Mouse (Mus musculus) activated CD4-positive, CD25-positive, alpha-beta regulatory T cell (primary cell): ENCODE measurements around the gene Cdipt. TPM values are rescaled to one million over a fixed set of nuclear protein-coding genes. Genes with fewer than 3 reads are reported as not detected.

Experiments used
- polyA plus RNA-seq, 2 experiments: library from polyadenylated mRNA; unstranded; fragments of 100-300 nt; shearing (Covaris generic); gene quantifications; one replicate each; pipeline ENCODE4 v1.2.1; 2017

Gene Cdipt
- 100 to 1,000 TPM; 176 to 321 TPM for polyA plus RNA-seq

DNA sequence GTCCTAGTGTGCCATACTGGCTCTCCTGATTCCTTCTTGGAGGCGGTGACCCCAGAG, at the start of gene Cdipt:
Cdipt (plus strand) TSS at position 22 of the 57 bp plus-strand sequence.

DNA sequence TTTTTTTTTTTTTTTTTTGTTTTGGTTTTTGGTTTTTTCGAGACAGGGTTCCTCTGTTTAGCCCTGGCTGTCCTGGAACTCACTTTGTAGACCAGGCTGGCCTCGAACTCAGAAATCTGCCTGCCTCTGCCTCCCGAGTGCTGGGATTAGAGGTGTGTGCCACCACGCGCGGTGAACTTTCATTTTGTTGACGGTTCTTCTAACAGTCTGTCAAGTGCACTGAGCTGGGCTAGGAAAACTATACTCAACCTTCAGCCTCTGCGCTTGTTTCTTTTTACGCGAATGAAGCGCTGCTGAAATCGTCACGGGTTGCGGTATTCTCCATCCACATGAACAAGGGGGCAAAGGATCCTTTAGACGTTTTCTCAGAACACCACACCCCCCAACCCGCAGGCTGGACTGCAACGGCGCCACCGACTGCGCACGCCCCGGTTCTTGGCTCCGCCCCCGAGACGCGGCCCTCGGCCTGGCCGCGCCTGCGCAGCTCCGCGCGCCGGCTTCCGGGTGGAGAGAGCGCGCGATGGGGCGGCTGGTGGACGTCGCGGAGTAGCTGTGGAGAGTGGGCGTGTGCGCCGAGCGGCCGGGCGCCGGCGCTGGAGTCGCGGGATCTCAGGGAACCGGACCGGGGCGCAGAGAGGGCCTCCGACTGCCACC, 47.2 kb upstream of the Cdipt start, which contains the start of gene Kctd13:
Kctd13 (plus strand) TSS at position 496 of the 654 bp plus-strand sequence.

GRCm38 (mm10) chr7:126949403-126949792, 26.3 kb upstream of the Cdipt start, which contains the start of gene Asphd1:
Gene Asphd1, minus strand, starts transcription at chr7:126949582.

GRCm38 (mm10) chr7:126949793-126950646, 25.7 kb upstream of the Cdipt start, which contains the start of gene Sez6l2:
Gene Sez6l2, plus strand, starts transcription at chr7:126950563.

DNA sequence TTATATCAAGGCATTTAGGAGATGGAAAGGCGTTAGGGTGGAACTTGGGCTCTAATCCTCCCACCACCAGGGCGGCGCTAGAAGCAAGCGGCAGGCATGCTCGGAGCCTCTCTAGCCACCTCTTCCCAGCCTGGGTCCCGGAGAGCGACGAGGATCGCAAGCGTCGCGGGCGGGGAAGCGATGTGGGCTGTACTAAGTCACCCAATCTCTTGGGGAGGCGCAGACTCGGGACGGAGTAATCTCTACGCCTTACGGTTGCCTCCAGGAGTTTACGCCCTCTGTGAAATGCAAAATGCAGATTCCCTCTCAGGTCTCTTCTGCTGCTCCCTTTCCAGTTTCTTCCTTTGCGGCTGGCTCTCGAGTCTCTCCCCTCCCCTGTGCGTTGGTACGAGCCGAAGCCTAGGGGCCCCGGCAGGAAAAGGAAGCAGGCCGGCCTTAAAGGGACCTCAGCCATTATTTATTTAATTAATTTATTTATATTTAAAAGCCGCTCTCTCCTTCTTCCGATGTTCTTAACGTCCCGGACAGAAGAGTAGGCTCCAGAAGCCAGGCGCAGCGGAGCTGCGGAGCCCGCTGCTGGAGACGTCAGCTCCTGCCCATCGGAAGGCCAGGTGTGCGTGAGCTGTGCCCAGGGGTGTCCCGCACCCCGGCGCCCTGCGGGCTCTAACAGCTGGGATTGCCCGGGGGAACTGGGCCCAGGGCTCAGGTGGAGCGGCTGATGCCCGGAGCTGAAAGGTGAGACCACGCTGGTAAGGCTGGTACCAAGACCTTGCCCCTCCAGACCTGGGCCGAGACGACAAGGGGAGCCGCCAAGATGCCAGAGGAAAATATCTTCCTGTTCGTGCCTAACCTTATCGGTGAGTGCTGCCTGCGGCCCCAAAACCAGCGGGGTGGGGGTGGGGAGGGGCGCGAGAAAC, 494 bp downstream of the Cdipt start, which contains the start of gene Cdiptos:
Cdiptos (minus strand) TSS at position 149 of the 917 bp plus-strand sequence.

GRCm38 (mm10) chr7:127014320-127014719, 38.6 kb downstream of the Cdipt start, which contains the start of gene Mvp:
Gene Mvp, minus strand, starts transcription at chr7:127014621.

GRCm38 (mm10) chr7:127016481-127016485, 40.6 kb downstream of the Cdipt start, which contains the start of gene Pagr1b:
Gene Pagr1b, minus strand, starts transcription at chr7:127016484.

DNA sequence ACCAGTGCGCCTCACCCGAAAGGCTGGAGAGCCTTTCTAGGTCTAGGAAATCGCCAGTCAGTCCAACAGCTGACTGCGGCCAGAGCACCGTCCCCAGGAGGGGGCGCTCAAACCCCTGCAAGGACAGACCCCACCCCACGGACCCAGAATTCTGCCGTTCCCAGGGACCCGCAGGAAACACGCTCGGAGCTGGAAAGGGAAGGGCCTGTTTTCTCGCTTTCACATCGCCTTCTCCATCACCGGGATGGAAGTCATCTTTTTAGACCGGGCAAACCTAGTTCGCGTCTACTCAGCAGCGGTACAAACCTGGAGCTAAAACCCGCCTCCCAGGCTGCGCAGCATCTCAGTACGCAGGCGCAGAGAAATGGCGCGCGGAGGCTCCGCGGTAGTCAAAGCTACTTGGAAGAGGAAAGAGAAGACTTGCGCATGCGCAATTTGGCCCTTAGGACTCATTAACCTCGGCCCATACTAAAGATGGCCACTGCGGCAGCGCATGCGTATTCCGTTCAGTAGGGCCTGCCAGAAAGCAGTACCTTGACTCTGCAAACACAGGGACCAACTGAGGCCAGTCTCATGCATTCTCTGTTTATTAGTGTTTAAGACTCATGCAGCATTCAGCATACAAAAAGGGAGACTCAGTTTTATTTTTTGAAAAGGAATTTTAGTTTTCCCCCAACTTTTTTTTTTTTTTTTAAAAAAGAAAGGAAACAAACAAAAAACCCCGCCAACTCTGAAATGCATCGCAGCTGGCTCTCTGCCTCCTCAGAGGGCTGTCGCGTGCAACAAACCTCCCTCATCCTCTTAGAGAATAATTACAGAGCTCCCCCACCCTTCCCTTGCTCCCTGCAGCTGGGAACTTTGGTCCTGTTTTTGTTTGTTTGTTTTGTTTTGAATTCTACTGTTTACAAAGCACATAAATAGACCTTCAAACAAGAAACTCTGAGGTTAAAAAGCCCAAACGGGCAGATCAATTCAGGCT, 41.5 kb downstream of the Cdipt start, which contains the start of gene Pagr1a:
Pagr1a (minus strand) TSS at position 382 of the 979 bp plus-strand sequence.

DNA sequence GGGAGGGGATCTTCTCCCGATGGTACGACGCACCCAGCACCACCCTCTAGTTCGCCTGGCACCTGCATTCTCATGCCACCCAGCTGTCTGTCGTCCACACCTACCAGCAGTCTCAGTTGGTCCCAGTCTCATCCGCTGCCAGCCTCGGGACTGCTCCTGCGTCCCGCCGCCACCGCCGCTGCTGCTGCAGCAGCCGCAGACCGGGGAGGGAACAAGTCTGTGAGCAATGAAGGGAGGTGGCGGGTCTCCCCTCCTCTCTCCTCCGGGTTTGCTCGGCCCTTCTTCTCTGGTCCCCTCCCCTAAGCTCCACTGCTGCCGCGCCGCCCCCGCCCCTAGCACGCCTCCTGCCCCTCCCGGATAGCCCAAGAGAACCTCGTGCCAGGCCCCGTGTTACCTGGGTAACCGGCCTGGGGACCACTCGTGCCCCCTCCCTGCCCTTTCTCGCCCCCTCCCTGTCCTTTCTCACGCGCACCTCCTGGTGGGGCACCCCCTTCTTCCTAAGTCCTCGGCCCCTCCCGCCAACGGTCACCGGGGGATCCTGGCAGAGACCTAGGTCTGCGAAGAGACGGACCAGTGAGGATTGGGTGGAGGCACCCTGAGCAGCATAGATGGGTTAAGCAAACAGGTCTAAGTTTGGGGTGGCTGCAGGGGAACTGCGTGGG, 45.3 kb downstream of the Cdipt start, which contains the start of the genes Gm42742 and Prrt2:
Gm42742 (minus strand) TSS at position 197 of the 662 bp plus-strand sequence.
Prrt2 (minus strand) TSS at position 311 of the 662 bp plus-strand sequence.

DNA sequence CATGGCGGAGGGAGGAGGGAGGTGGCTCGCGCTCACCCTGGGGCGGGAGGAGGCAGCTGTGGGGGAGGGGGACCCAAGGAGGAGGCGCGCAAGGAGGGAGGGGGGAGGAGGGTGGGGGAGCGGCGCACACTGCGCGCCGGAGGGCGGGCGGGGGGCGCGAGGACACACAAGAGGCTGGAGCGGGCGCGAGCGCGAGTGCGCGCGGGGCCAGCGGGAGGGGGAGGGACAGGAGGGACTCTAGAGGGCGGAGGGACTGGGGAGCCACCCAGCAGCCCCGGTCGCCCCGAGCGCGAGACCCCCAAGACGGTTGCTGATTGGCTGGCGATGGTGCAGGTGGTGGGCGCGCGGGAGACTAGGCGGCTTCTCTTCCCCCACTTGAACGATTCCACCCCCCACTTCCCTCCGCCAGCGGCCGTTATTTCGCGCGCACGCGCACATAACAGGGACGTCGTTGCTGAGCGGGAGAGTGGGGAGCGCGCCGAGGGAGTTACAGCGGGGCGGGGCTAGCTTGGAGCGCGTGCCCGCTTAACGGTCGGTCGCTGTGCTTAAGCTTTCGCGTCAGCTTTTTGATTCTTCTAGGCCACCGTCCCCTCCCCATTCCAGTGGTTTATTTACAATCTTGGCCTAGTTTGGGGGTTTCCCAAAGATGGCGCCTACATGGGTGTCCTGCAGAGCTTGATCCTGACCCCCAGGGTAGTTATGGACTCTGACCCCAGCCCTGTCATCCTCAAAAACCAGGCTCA, 51.4 kb downstream of the Cdipt start, which contains the start of gene Maz:
Maz (minus strand) TSS at position 54 of the 743 bp plus-strand sequence.

Other genes with a start within 250 kb of the Cdipt start
- 10 to 100 TPM; 30.7 to 33.6 TPM for gene Mapk3, start 216.3 kb upstream of the Cdipt start, polyA plus RNA-seq
- gene Gdpd3, start 209.6 kb upstream of the Cdipt start, polyA plus RNA-seq = 1 to 10 TPM in 1 of 2 experiments, under 1 TPM in 1; 0.94 to 3.4 TPM
- 100 to 1,000 TPM; 529 to 591 TPM for gene Ypel3, start 199.0 kb upstream of the Cdipt start, polyA plus RNA-seq
- 1 to 10 TPM; 1.9 to 4.1 TPM for gene Tbx6, start 194.4 kb upstream of the Cdipt start, polyA plus RNA-seq
- 100 to 1,000 TPM; 387 to 443 TPM for gene Ppp4c, start 183.4 kb upstream of the Cdipt start, polyA plus RNA-seq
- gene Fam57b, start 178.2 kb upstream of the Cdipt start, polyA plus RNA-seq = not detected
- not detected for gene 4930451I11Rik, start 144.3 kb upstream of the Cdipt start, polyA plus RNA-seq
- gene Doc2a, start 128.5 kb upstream of the Cdipt start, polyA plus RNA-seq = not detected
- 10 to 100 TPM; 10.5 to 16.6 TPM for gene Hirip3, start 113.9 kb upstream of the Cdipt start, polyA plus RNA-seq
- 10 to 100 TPM; 83.5 to 86.5 TPM for gene Ino80e, start 113.5 kb upstream of the Cdipt start, polyA plus RNA-seq
- gene Taok2, start 91.2 kb upstream of the Cdipt start, polyA plus RNA-seq = 10 to 100 TPM; 37.1 to 39.0 TPM
- 10 to 100 TPM; 42.2 to 49.8 TPM for gene Tmem219, start 53.0 kb upstream of the Cdipt start, polyA plus RNA-seq
- gene Kctd13, start 47.0 kb upstream of the Cdipt start, polyA plus RNA-seq = 10 to 100 TPM; 32.0 to 38.0 TPM
- under 1 TPM in 1 of 2 experiments, not detected in 1; 0.21 TPM for gene Asphd1, start 26.3 kb upstream of the Cdipt start, polyA plus RNA-seq
- under 1 TPM; 0.34 to 0.62 TPM for gene Sez6l2, start 25.4 kb upstream of the Cdipt start, polyA plus RNA-seq
- gene Cdiptos, start 184 bp downstream of the Cdipt start, polyA plus RNA-seq = 1 to 10 TPM in 1 of 2 experiments, under 1 TPM in 1; 0.64 to 2.0 TPM
- 10 to 100 TPM; 19.5 to 57.5 TPM for gene Mvp, start 38.7 kb downstream of the Cdipt start, polyA plus RNA-seq
- 1 to 10 TPM in 1 of 2 experiments, under 1 TPM in 1; 0.54 to 1.7 TPM for gene Pagr1b, start 40.6 kb downstream of the Cdipt start, polyA plus RNA-seq
- gene Pagr1a, start 41.4 kb downstream of the Cdipt start, polyA plus RNA-seq = 100 to 1,000 TPM in 1 of 2 experiments, 10 to 100 TPM in 1; 99.8 to 119 TPM
- 10 to 100 TPM; 31.2 to 33.4 TPM for gene Gm42742, start 45.2 kb downstream of the Cdipt start, polyA plus RNA-seq
- gene Prrt2, start 45.3 kb downstream of the Cdipt start, polyA plus RNA-seq = 1 to 10 TPM; 6.4 to 8.6 TPM
- gene Maz, start 51.1 kb downstream of the Cdipt start, polyA plus RNA-seq = 100 to 1,000 TPM; 117 to 145 TPM
- gene Kif22, start 66.6 kb downstream of the Cdipt start, polyA plus RNA-seq = 10 to 100 TPM; 20.0 to 37.5 TPM
- gene Zg16, start 111.4 kb downstream of the Cdipt start, polyA plus RNA-seq = not detected
- 100 to 1,000 TPM; 267 to 384 TPM for gene AI467606, start 115.4 kb downstream of the Cdipt start, polyA plus RNA-seq
- gene Qprt, start 146.3 kb downstream of the Cdipt start, polyA plus RNA-seq = 10 to 100 TPM; 18.6 to 21.0 TPM
- gene Spn, start 161.9 kb downstream of the Cdipt start, polyA plus RNA-seq = 100 to 1,000 TPM in 1 of 2 experiments, 10 to 100 TPM in 1; 86.6 to 120 TPM
- gene Cd2bp2, start 220.1 kb downstream of the Cdipt start, polyA plus RNA-seq = 10 to 100 TPM; 61.9 to 72.7 TPM
- 10 to 100 TPM; 54.9 to 75.1 TPM for gene Tbc1d10b, start 232.6 kb downstream of the Cdipt start, polyA plus RNA-seq
- gene Mylpf, start 233.0 kb downstream of the Cdipt start, polyA plus RNA-seq = 10 to 100 TPM; 16.3 to 22.5 TPM